Mouse (Mus musculus) ovary, postnatal 14 days (tissue): Measurements from ENCODE around the gene Spatc1l.

ENCODE experiments used
- DNase-seq: peaks from one replicate; pipeline ENCODE4 v3.0.0; 2022; ENCODE audit warnings: low spot score

Gene Spatc1l

DNA sequence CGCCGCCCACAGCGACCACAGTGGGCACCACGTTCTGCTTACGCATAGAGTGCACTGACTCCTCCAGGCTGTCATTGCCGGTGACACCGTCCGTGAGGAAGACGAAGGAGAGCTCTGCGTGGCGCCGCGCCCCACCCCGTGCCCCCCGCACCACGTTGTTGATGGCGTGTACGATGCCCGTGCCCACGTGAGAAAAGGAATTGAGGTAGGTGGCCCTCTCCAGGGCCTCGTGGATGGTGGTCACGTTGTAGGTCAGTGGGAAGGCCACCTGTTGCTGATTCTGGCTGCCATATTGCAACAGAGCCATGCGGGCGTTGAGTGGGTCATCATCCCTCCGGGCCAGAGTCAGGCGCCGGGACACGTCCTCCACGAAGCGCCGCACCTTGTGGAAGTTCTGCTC is 34.3 kb downstream of the Spatc1l start:
- DNase-seq: no peak

DNA sequence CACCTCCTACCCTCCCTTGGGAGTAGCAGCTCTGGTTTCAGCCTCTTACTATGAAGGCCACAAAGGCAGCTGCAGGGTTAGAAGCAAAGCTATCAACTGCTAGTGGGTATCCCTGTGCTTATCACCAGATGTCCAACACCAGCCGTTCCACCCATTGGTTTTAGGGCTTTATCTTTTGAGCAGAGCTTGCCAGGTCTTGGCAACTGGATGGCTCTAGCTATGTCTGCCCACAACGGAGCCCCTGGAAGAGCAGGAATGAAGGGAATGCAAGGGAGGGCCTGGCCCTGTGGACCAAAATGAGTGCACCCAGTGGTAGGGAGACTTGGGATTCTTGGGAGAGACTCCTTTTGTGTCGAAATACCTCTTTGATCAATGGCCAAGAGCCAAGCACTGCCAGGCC is 40.6 kb downstream of the Spatc1l start:
- no peak for DNase-seq

GRCm38 (mm10) chr10:76612473-76612872 is 50.4 kb downstream of the Spatc1l start:
- DNase-seq: no peak
